ENCODE assay signal across 10 mouse cellular contexts in genomic region chr19:4042124-4042523, GRCm38 (mm10). TPM values are rescaled to one million over a fixed set of nuclear protein-coding genes. Genes with fewer than 3 reads are reported as not detected.
DNase-seq lines count a peak whose midpoint lies in the region; ATAC-seq and TF ChIP-seq lines count a peak whose summit lies in the region.
"Had no signal": no experiment of that assay in that cellular context is flagged by ENCODE, and none has a peak within 500 bp of the region (broad histone marks: within the 10 kb centered on the region; RNA-seq: fewer than 3 reads in every experiment).

No protein-coding gene starts in this region.

- no peaks in the 10 kb centered on the region for H3K36me3 ChIP-seq in heart, embryonic 11.5 days (ENCODE audit: control insufficient read depth, insufficient read depth, low read length)
- H3K36me3 ChIP-seq in intestine, postnatal 0 days (ENCODE audit: control insufficient read depth, insufficient read depth) = no peaks in the 10 kb centered on the region
- H3K36me3 ChIP-seq: embryonic facial prominence, embryonic 13.5 days had no signal

- H3K9me3 ChIP-seq in heart, embryonic 11.5 days (replicated peaks; ENCODE audit: control insufficient read depth, low read length) = no peaks in the 10 kb centered on the region
- H3K9me3 ChIP-seq in intestine, postnatal 0 days (ENCODE audit: control insufficient read depth) = no peaks in the 10 kb centered on the region
- H3K9me3 ChIP-seq: embryonic facial prominence, embryonic 13.5 days had no signal

- no peak for TF ChIP-seq CTCF in intestine, postnatal 0 days (IDR thresholded peaks at IDR 0.05; ENCODE audit: low read depth)
- no peak for TF ChIP-seq CTCF in layer of hippocampus, adult 2 months (conservative IDR thresholded peaks at IDR 0.05)

- 59% methylated on average over 14 of the region's 14 CpGs for whole genome bisulfite sequencing in heart, embryonic 11.5 days (ENCODE audit: insufficient replicate concordance)
- 39% methylated on average over 14 of the region's 14 CpGs for WGBS in intestine, postnatal 0 days

- H3K27ac ChIP-seq in heart, embryonic 11.5 days (ENCODE audit: low read depth, low read length) = no peak overlapping the region
- peak overlapping the region; percentile 52 for H3K27ac ChIP-seq in intestine, postnatal 0 days (ENCODE audit: low read depth, low read length)
- H3K27ac ChIP-seq in layer of hippocampus, adult 2 months = no peak overlapping the region
- H3K27ac ChIP-seq: embryonic facial prominence, embryonic 13.5 days had no signal

- H3K4me3 ChIP-seq in heart, embryonic 11.5 days (ENCODE audit: low read depth, low read length) = no peak overlapping the region
- H3K4me3 ChIP-seq in intestine, postnatal 0 days (ENCODE audit: low read depth, low read length) = peak overlapping the region; percentile 20; the same call in 1 of the 2 replicates
- H3K4me3 ChIP-seq in layer of hippocampus, adult 2 months = no peak overlapping the region
- H3K4me3 ChIP-seq: embryonic facial prominence, embryonic 13.5 days had no signal

- H3K4me2 ChIP-seq in heart, embryonic 11.5 days = no peak overlapping the region
- peak overlapping the region; percentile 48 for H3K4me2 ChIP-seq in intestine, postnatal 0 days (replicated peaks; ENCODE audit: low read depth)
- H3K4me2 ChIP-seq: embryonic facial prominence, embryonic 13.5 days had no signal

- H3K4me1 ChIP-seq in heart, embryonic 11.5 days (ENCODE audit: control insufficient read depth, insufficient read depth, low read length) = peaks cover 3% of the 10 kb centered on the region; the same call in 1 of the 2 replicates
- peaks cover 6% of the 10 kb centered on the region; the same call in 1 of the 2 replicates for H3K4me1 ChIP-seq in intestine, postnatal 0 days (replicated peaks; ENCODE audit: control insufficient read depth, insufficient read depth, low read length)

- DNase-seq in heart, adult 11 months = peak; percentile 98
- DNase-seq in urinary bladder, postnatal 14 days (ENCODE audit: low spot score) = peak; percentile 64
- no peak for DNase-seq in urinary bladder, postnatal 25 days (ENCODE audit: low spot score)
- no peak for DNase-seq in layer of hippocampus, adult 2 months (ENCODE audit: low spot score in 2 of 2)
- no peak for DNase-seq in T-cell, adult 2 months (ENCODE audit: low spot score)
- DNase-seq: left cerebral cortex, postnatal 4 days had no signal

- no peak overlapping the region for H3K9ac ChIP-seq in heart, embryonic 11.5 days (ENCODE audit: low read depth, low read length)
- H3K9ac ChIP-seq in intestine, postnatal 0 days (ENCODE audit: low read depth, low read length) = no peak overlapping the region
- H3K9ac ChIP-seq: embryonic facial prominence, embryonic 13.5 days had no signal

- ATAC-seq in heart, embryonic 11.5 days (replicated peaks; ENCODE audit: insufficient number of reproducible peaks, low FRiP score, low TSS enrichment) = no peak
- peak; percentile 23; the same call in 1 of the 2 replicates for ATAC-seq in intestine, postnatal 0 days
- ATAC-seq in inflammation-experienced regulatory T-cells, adult 6 months = no peak

- H3K27me3 ChIP-seq in heart, embryonic 11.5 days (ENCODE audit: control insufficient read depth, insufficient read depth, low read length) = no peaks in the 10 kb centered on the region
- H3K27me3 ChIP-seq in intestine, postnatal 0 days (replicated peaks; ENCODE audit: control insufficient read depth, insufficient read depth, low read length) = no peaks in the 10 kb centered on the region
- H3K27me3 ChIP-seq: embryonic facial prominence, embryonic 13.5 days had no signal

RNA-seq across cellular contexts. Expression of gene Gstp2, which starts 3.7 kb away (rescaled TPM):
- 2.9 and 3.4 TPM in 2 replicates for polyA plus RNA-seq in heart, embryonic 11.5 days (2014; fragmentation: Nextera tagmentation; extraction: Ambion mirVana)
- 151 and 182 TPM in 2 replicates for polyA plus RNA-seq in intestine, postnatal 0 days (2015; fragmentation: Nextera tagmentation; extraction: Ambion mirVana)
- total RNA-seq in layer of hippocampus, adult 2 months (2021) = 10 to 100 TPM; 46.2 to 49.4 TPM
- polyA plus RNA-seq in inflammation-experienced regulatory T-cells, adult 6 months (2017; shearing (Covaris generic)) = 10 to 100 TPM in 1 of 3 experiments, 1 to 10 TPM in 1, under 1 TPM in 1; 0.72 to 12.0 (median 5.0) TPM

RNA-seq across cellular contexts. Expression of gene Gstp1, which starts 4.3 kb away (rescaled TPM):
- polyA plus RNA-seq in heart, embryonic 11.5 days (2014; fragmentation: Nextera tagmentation; extraction: Ambion mirVana) = 359 and 387 TPM in 2 replicates
- 746 and 756 TPM in 2 replicates for polyA plus RNA-seq in intestine, postnatal 0 days (2015; fragmentation: Nextera tagmentation; extraction: Ambion mirVana)
- 100 to 1,000 TPM; 395 to 398 TPM for total RNA-seq in layer of hippocampus, adult 2 months (2021)
- 100 to 1,000 TPM; 417 to 553 (median 508) TPM for polyA plus RNA-seq in inflammation-experienced regulatory T-cells, adult 6 months (2017; shearing (Covaris generic))

RNA-seq across cellular contexts. Expression of gene Gstp3, which starts 17.2 kb away (rescaled TPM):
- 0.49 TPM in 1 of 2 replicates, not detected in the other for polyA plus RNA-seq in heart, embryonic 11.5 days (2014; fragmentation: Nextera tagmentation; extraction: Ambion mirVana)
- 68.7 and 72.6 TPM in 2 replicates for polyA plus RNA-seq in intestine, postnatal 0 days (2015; fragmentation: Nextera tagmentation; extraction: Ambion mirVana)
- not detected for total RNA-seq in layer of hippocampus, adult 2 months (2021)
- polyA plus RNA-seq in inflammation-experienced regulatory T-cells, adult 6 months (2017; shearing (Covaris generic)) = 100 to 1,000 TPM; 178 to 293 (median 197) TPM
- total RNA-seq: left cerebral cortex, postnatal 4 days had no signal

RNA-seq across cellular contexts. Expression of gene Ndufv1, which starts 29.5 kb away (rescaled TPM):
- 369 and 417 TPM in 2 replicates for polyA plus RNA-seq in heart, embryonic 11.5 days (2014; fragmentation: Nextera tagmentation; extraction: Ambion mirVana)
- 244 and 255 TPM in 2 replicates for polyA plus RNA-seq in intestine, postnatal 0 days (2015; fragmentation: Nextera tagmentation; extraction: Ambion mirVana)
- 100 to 1,000 TPM; 240 to 245 TPM for total RNA-seq in layer of hippocampus, adult 2 months (2021)
- polyA plus RNA-seq in inflammation-experienced regulatory T-cells, adult 6 months (2017; shearing (Covaris generic)) = 100 to 1,000 TPM; 104 to 136 (median 114) TPM

RNA-seq across cellular contexts. Expression of gene Doc2g, which starts 39.0 kb away (rescaled TPM):
- polyA plus RNA-seq in heart, embryonic 11.5 days (2014; fragmentation: Nextera tagmentation; extraction: Ambion mirVana) = 64.5 and 65.9 TPM in 2 replicates
- polyA plus RNA-seq in intestine, postnatal 0 days (2015; fragmentation: Nextera tagmentation; extraction: Ambion mirVana) = 0.64 and 0.89 TPM in 2 replicates
- 1 to 10 TPM; 3.2 TPM for total RNA-seq in layer of hippocampus, adult 2 months (2021)
- polyA plus RNA-seq in inflammation-experienced regulatory T-cells, adult 6 months (2017; shearing (Covaris generic)) = 1 to 10 TPM in 2 of 3 experiments, under 1 TPM in 1; 0.31 to 2.8 (median 1.6) TPM

Comparison
In these comparisons a context has a peak if more than half of its experiments do, and no peak if none do; other contexts are left out.
1. DNase-seq: peak in heart, adult 11 months (single experiment) and urinary bladder, postnatal 14 days (single experiment); none in urinary bladder, postnatal 25 days (single experiment), layer of hippocampus, adult 2 months (0 of 2) and T-cell, adult 2 months (single experiment).
2. RNA of gene Gstp2, which starts 3.7 kb away (polyA plus RNA-seq): 151 to 182 TPM in intestine, postnatal 0 days; 0.72 to 12.0 TPM in inflammation-experienced regulatory T-cells, adult 6 months and 2.9 to 3.4 TPM in heart, embryonic 11.5 days; every median in the first group is over 10 times any median in the second.
3. RNA of gene Gstp3, which starts 17.2 kb away (polyA plus RNA-seq): 178 to 293 TPM in inflammation-experienced regulatory T-cells, adult 6 months and 68.7 to 72.6 TPM in intestine, postnatal 0 days; 0.49 TPM in heart, embryonic 11.5 days; every median in the first group is over 10 times any median in the second.